Mouse (Mus musculus) C2C12 (cell line): ENCODE results near the gene Myrf. TPM values are rescaled to one million over a fixed set of nuclear protein-coding genes. Genes with fewer than 3 reads are reported as not detected.

Experiments
- H3K27me3 ChIP-seq: one replicate; pipeline ENCODE4 v1.6.1; 2011; ENCODE audit not compliant: control insufficient read depth, insufficient read depth, insufficient read length
- H3K36me3 ChIP-seq: one replicate; pipeline ENCODE4 v1.6.1; 2011; ENCODE audit not compliant: control insufficient read depth, insufficient read depth
- H3K4me3 ChIP-seq: one replicate; pipeline ENCODE4 v1.5.1; 2011; ENCODE audit warnings: mild to moderate bottlenecking, control low read depth; ENCODE audit not compliant: poor library complexity, insufficient read depth, severe bottlenecking
- H3K79me2 ChIP-seq: one replicate; pipeline ENCODE4 v1.6.1; 2011; ENCODE audit not compliant: control insufficient read depth, insufficient read depth
- H3K79me3 ChIP-seq: one replicate; pipeline ENCODE4 v1.6.1; 2011; ENCODE audit warnings: low read depth, control low read depth
- H3ac ChIP-seq: one replicate; pipeline ENCODE3; 2011; ENCODE audit warnings: low read depth; ENCODE audit not compliant: control insufficient read depth, insufficient read length
- CEBPB ChIP-seq: IDR thresholded peaks from one replicate; pipeline ENCODE4 v1.6.1; 2011; ENCODE audit warnings: low read depth, mild to moderate bottlenecking, control low read depth, moderate library complexity
- CTCF ChIP-seq: IDR thresholded peaks from one replicate; pipeline ENCODE4 v1.5.1; 2011; ENCODE audit not compliant: control insufficient read depth, insufficient read depth, insufficient read length
- FOSL1 ChIP-seq: IDR thresholded peaks from one replicate; pipeline ENCODE4 v1.8.0; 2011; ENCODE audit warnings: mild to moderate bottlenecking, low read length; ENCODE audit not compliant: poor library complexity, insufficient read depth, severe bottlenecking
- MAX ChIP-seq: IDR thresholded peaks from one replicate; pipeline ENCODE4 v1.6.1; 2011; ENCODE audit warnings: mild to moderate bottlenecking, control low read depth
- MYOD1 ChIP-seq: IDR thresholded peaks from one replicate; pipeline ENCODE4 v1.6.1; 2011; ENCODE audit warnings: low read depth; ENCODE audit not compliant: control insufficient read depth, insufficient read length
- MYOG ChIP-seq: IDR thresholded peaks from one replicate; pipeline ENCODE4 v1.6.1; 2011; ENCODE audit not compliant: control insufficient read depth, insufficient read length; ENCODE audit errors: extremely low read depth
- USF1 ChIP-seq: IDR thresholded peaks from one replicate; pipeline ENCODE4 v1.6.1; 2011; ENCODE audit warnings: low read depth, mild to moderate bottlenecking, control low read depth, moderate library complexity
- polyA plus RNA-seq: library from polyadenylated mRNA; unstranded; fragments of >200 nt; fragmentation: generic; extraction: Trizol; gene quantifications from one replicate; pipeline ENCODE4 v1.2.1, GENCODE M21; 2012; ENCODE audit warnings: missing spikeins

Gene Myrf
- polyA plus RNA-seq, 1 experiment, result 0.21 TPM

- no peak overlapping the region for H3K4me3 ChIP-seq
- H3K36me3 ChIP-seq, result no peaks in the 10 kb centered on the region
- H3ac ChIP-seq, result no peak overlapping the region
- no peaks in the 10 kb centered on the region for H3K79me2 ChIP-seq
- no peaks in the 10 kb centered on the region for H3K27me3 ChIP-seq
- no peak for TF ChIP-seq MYOD1
- peak; percentile 73 for TF ChIP-seq CTCF
- no peak for TF ChIP-seq MAX
- H3K79me3 ChIP-seq, result no peaks in the 10 kb centered on the region
Observed at GRCm38 (mm10) chr19:10244183-10244582, 3.6 kb upstream of the Myrf start.

GRCm38 (mm10) chr19:10242916-10243315, 2.4 kb upstream of the Myrf start:
- H3K4me3 ChIP-seq, result no peak overlapping the region
- H3K27me3 ChIP-seq, result no peaks in the 10 kb centered on the region
- no peak overlapping the region for H3ac ChIP-seq
- TF ChIP-seq MAX (no peak), MYOG (no peak), FOSL1 (no peak), USF1 (no peak), MYOD1 (no peak), CTCF (no peak), CEBPB (no peak)
- no peaks in the 10 kb centered on the region for H3K79me3 ChIP-seq
- H3K79me2 ChIP-seq, result no peaks in the 10 kb centered on the region
- no peaks in the 10 kb centered on the region for H3K36me3 ChIP-seq

GRCm38 (mm10) chr19:10239975-10240653, 434 bp downstream of the Myrf start:
- Histone ChIP-seq H3K4me3 (no peak overlapping the region), H3K36me3 (no peaks in the 10 kb centered on the region), H3K79me3 (no peaks in the 10 kb centered on the region), H3K79me2 (no peaks in the 10 kb centered on the region), H3ac (peak overlapping the region; percentile 4), H3K27me3 (peaks cover 7% of the 10 kb centered on the region)
- no peak for TF ChIP-seq CTCF

GRCm38 (mm10) chr19:10239419-10239818, 1.1 kb downstream of the Myrf start:
- Histone ChIP-seq H3K36me3 (no peaks in the 10 kb centered on the region), H3K4me3 (no peak overlapping the region), H3ac (no peak overlapping the region), H3K79me3 (no peaks in the 10 kb centered on the region), H3K79me2 (no peaks in the 10 kb centered on the region), H3K27me3 (peaks cover 13% of the 10 kb centered on the region)
- TF ChIP-seq CTCF (no peak), FOSL1 (no peak), MAX (no peak), MYOD1 (no peak), MYOG (no peak), USF1 (no peak), CEBPB (no peak)

GRCm38 (mm10) chr19:10238477-10238876, 2.1 kb downstream of the Myrf start:
- Histone ChIP-seq H3K36me3 (no peaks in the 10 kb centered on the region), H3K4me3 (no peak overlapping the region), H3K79me2 (no peaks in the 10 kb centered on the region), H3ac (no peak overlapping the region), H3K79me3 (no peaks in the 10 kb centered on the region), H3K27me3 (peaks cover 20% of the 10 kb centered on the region)
- no peak for TF ChIP-seq CTCF
- no peak for TF ChIP-seq USF1
- no peak for TF ChIP-seq MYOD1
- no peak for TF ChIP-seq FOSL1
- no peak for TF ChIP-seq MYOG
- no peak for TF ChIP-seq MAX
- no peak for TF ChIP-seq CEBPB

- TF ChIP-seq MAX (no peak), CTCF (no peak), USF1 (no peak), CEBPB (no peak), MYOG (no peak), FOSL1 (no peak)
- H3K27me3 ChIP-seq, result peaks cover 45% of the 10 kb centered on the region
- no peaks in the 10 kb centered on the region for H3K79me3 ChIP-seq
- H3K79me2 ChIP-seq, result no peaks in the 10 kb centered on the region
- H3ac ChIP-seq, result no peak overlapping the region
- H3K4me3 ChIP-seq, result no peak overlapping the region
- no peaks in the 10 kb centered on the region for H3K36me3 ChIP-seq
Observed at GRCm38 (mm10) chr19:10235784-10236565, 4.6 kb downstream of the Myrf start.
